ENCODE assay signal across 19 mouse cellular contexts in genomic region chr10:80832818-80833217, GRCm38 (mm10). TPM values are rescaled to one million over a fixed set of nuclear protein-coding genes. Genes with fewer than 3 reads are reported as not detected.
DNase-seq lines count a peak whose midpoint lies in the region; ATAC-seq lines count a peak whose summit lies in the region.
"Had no signal": no experiment of that assay in that cellular context is flagged by ENCODE, and none has a peak within 500 bp of the region (broad histone marks: within the 10 kb centered on the region; RNA-seq: fewer than 3 reads in every experiment).

No protein-coding gene starts in this region.

- no peak overlapping the region for H3K4me3 ChIP-seq in midbrain, embryonic 10.5 days
- H3K4me3 ChIP-seq in midbrain, embryonic 16.5 days (ENCODE audit: low read depth, low read length), result no peak overlapping the region
- H3K4me3 ChIP-seq: embryonic facial prominence, embryonic 12.5 days; forebrain, embryonic 13.5 days; forebrain, embryonic 15.5 days had no signal

- H3K27me3 ChIP-seq in midbrain, embryonic 10.5 days (ENCODE audit: low read depth, poor library complexity, severe bottlenecking), result peaks cover 50% of the 10 kb centered on the region
- peaks cover 22% of the 10 kb centered on the region for H3K27me3 ChIP-seq in midbrain, embryonic 16.5 days (ENCODE audit: control insufficient read depth, insufficient read depth, low read depth, low read length)

- H3K9me3 ChIP-seq in midbrain, embryonic 10.5 days (replicated peaks), result peaks cover 12% of the 10 kb centered on the region
- no peaks in the 10 kb centered on the region for H3K9me3 ChIP-seq in midbrain, embryonic 16.5 days (replicated peaks; ENCODE audit: control insufficient read depth, low read length, poor library complexity, severe bottlenecking)
- H3K9me3 ChIP-seq: forebrain, embryonic 13.5 days; forebrain, embryonic 15.5 days had no signal

- H3K36me3 ChIP-seq in midbrain, embryonic 10.5 days, result peaks cover 31% of the 10 kb centered on the region
- peaks cover 21% of the 10 kb centered on the region for H3K36me3 ChIP-seq in midbrain, embryonic 16.5 days (ENCODE audit: control insufficient read depth, insufficient read depth, low read length)

- no peak for ATAC-seq in midbrain, embryonic 16.5 days
- ATAC-seq: forebrain, embryonic 13.5 days; forebrain, embryonic 15.5 days; forebrain, postnatal 0 days had no signal

- no peak for DNase-seq in midbrain, embryonic 10.5 days (ENCODE audit: low spot score)
- peak; percentile 55 for DNase-seq in retina, embryonic 14.5 days (ENCODE audit: low spot score)
- no peak for DNase-seq in ovary, postnatal 10 days (ENCODE audit: low spot score)
- no peak for DNase-seq in testis, postnatal 14 days (ENCODE audit: low spot score)
- DNase-seq: adrenal gland, adult 2 months; adrenal gland, postnatal 10 days; adrenal gland, postnatal 25 days; cerebellum, adult 11 months; cerebellum, adult 18-20 months; cerebellum, adult 8-10 months; cerebellum, adult 9-11 months; cerebellum, postnatal 14 days; cerebellum, postnatal 36 days; embryo, embryonic 11 days; forebrain, postnatal 0 days had no signal

- no peak overlapping the region for H3K9ac ChIP-seq in midbrain, embryonic 16.5 days (ENCODE audit: low read depth, low read length)
- H3K9ac ChIP-seq: embryonic facial prominence, embryonic 12.5 days; forebrain, embryonic 13.5 days; forebrain, embryonic 15.5 days; forebrain, postnatal 0 days had no signal

- no peak overlapping the region for H3K4me2 ChIP-seq in midbrain, embryonic 16.5 days (ENCODE audit: low read length)
- H3K4me2 ChIP-seq: embryonic facial prominence, embryonic 12.5 days; forebrain, embryonic 13.5 days; forebrain, embryonic 15.5 days had no signal

- H3K4me1 ChIP-seq in midbrain, embryonic 10.5 days, result peaks cover 80% of the 10 kb centered on the region
- peaks cover 15% of the 10 kb centered on the region for H3K4me1 ChIP-seq in midbrain, embryonic 16.5 days (ENCODE audit: control insufficient read depth, insufficient read depth, low read length)

- H3K27ac ChIP-seq in midbrain, embryonic 10.5 days (replicated peaks), result 0 out of 2 replicates have a peak overlapping the region, but pooled peaks have one; percentile 49
- no peak overlapping the region for H3K27ac ChIP-seq in midbrain, embryonic 16.5 days (ENCODE audit: low read length)
- H3K27ac ChIP-seq: embryonic facial prominence, embryonic 12.5 days; forebrain, embryonic 13.5 days; forebrain, embryonic 15.5 days had no signal

- 47% methylated on average over 7 of the region's 7 CpGs for WGBS in midbrain, embryonic 10.5 days
- 33% methylated on average over 7 of the region's 7 CpGs for WGBS in midbrain, embryonic 16.5 days

RNA-seq across cellular contexts. Expression of gene Oaz1, which starts 6.4 kb away (rescaled TPM):
- 2,246 and 2,347 TPM in 2 replicates for polyA plus RNA-seq in midbrain, embryonic 10.5 days (2016; fragmentation: Nextera tagmentation; extraction: Ambion mirVana)
- 1,102 and 1,149 TPM in 2 replicates for polyA plus RNA-seq in midbrain, embryonic 16.5 days (2015; fragmentation: Nextera tagmentation; extraction: Ambion mirVana)

RNA-seq across cellular contexts. Expression of gene Lingo3, which starts 11.0 kb away (rescaled TPM):
- polyA plus RNA-seq in midbrain, embryonic 10.5 days (2016; fragmentation: Nextera tagmentation; extraction: Ambion mirVana), result 1.1 and 1.4 TPM in 2 replicates
- polyA plus RNA-seq in midbrain, embryonic 16.5 days (2015; fragmentation: Nextera tagmentation; extraction: Ambion mirVana), result 12.6 and 16.9 TPM in 2 replicates

RNA-seq across cellular contexts. Expression of gene Jsrp1, which starts 19.5 kb away (rescaled TPM):
- polyA plus RNA-seq in midbrain, embryonic 10.5 days (2016; fragmentation: Nextera tagmentation; extraction: Ambion mirVana), result 0.44 and 0.71 TPM in 2 replicates
- polyA plus RNA-seq in midbrain, embryonic 16.5 days (2015; fragmentation: Nextera tagmentation; extraction: Ambion mirVana), result 0.39 and 0.45 TPM in 2 replicates
- polyA plus RNA-seq: forebrain, embryonic 13.5 days had no signal

RNA-seq across cellular contexts. Expression of gene Lsm7, which starts 22.2 kb away (rescaled TPM):
- polyA plus RNA-seq in midbrain, embryonic 10.5 days (2016; fragmentation: Nextera tagmentation; extraction: Ambion mirVana), result 322 and 326 TPM in 2 replicates
- 202 and 205 TPM in 2 replicates for polyA plus RNA-seq in midbrain, embryonic 16.5 days (2015; fragmentation: Nextera tagmentation; extraction: Ambion mirVana)

RNA-seq across cellular contexts. Expression of gene Sppl2b, which starts 22.3 kb away (rescaled TPM):
- 42.8 and 45.6 TPM in 2 replicates for polyA plus RNA-seq in midbrain, embryonic 10.5 days (2016; fragmentation: Nextera tagmentation; extraction: Ambion mirVana)
- polyA plus RNA-seq in midbrain, embryonic 16.5 days (2015; fragmentation: Nextera tagmentation; extraction: Ambion mirVana), result 82.4 and 84.1 TPM in 2 replicates
